ENCODE assay signal across 19 mouse cellular contexts in the genomic region with DNA sequence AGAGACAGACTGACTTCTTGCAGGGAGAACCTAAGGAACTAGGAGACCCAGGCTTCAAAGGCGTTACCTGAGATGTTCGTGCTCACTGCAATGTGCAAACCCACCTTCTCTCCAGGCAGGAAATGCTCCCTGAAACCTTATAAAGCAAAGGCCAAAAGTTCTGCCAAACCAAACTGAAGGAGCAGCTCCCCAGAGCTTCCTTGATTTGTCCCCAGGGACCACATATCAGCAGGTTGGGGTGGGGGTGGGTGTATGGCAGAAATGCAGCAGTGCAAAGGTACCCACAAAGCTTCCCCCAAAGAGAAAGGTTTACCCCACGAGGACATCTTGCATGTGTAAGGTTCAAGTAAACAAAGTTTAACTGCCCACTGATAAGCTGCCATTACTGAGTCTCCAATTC.
DNase-seq lines count a peak whose midpoint lies in the region; ATAC-seq and TF ChIP-seq lines count a peak whose summit lies in the region.
"Had no signal": no experiment of that assay in that cellular context is flagged by ENCODE, and none has a peak within 500 bp of the region (broad histone marks: within the 10 kb centered on the region; RNA-seq: fewer than 3 reads in every experiment).

No protein-coding gene starts in this region.

- H3K36me3 ChIP-seq in liver, postnatal 0 days (replicated peaks; ENCODE audit: insufficient read depth, low read length): no peaks in the 10 kb centered on the region
- no peaks in the 10 kb centered on the region for H3K36me3 ChIP-seq in liver, embryonic 11.5 days (ENCODE audit: control insufficient read depth, insufficient read depth, low read length)
- H3K36me3 ChIP-seq in embryonic facial prominence, embryonic 10.5 days (replicated peaks): no peaks in the 10 kb centered on the region
- no peaks in the 10 kb centered on the region for H3K36me3 ChIP-seq in stomach, embryonic 16.5 days (ENCODE audit: control insufficient read depth, insufficient read depth, low read length)
- H3K36me3 ChIP-seq: heart, embryonic 15.5 days; kidney, embryonic 15.5 days; limb, embryonic 13.5 days had no signal

- H3K27ac ChIP-seq in gastrocnemius, adult 2 months: peak overlapping the region; percentile 65; the same call in 1 of the 2 replicates
- peak overlapping the region; percentile 39; the same call in 1 of the 2 replicates for H3K27ac ChIP-seq in liver, postnatal 0 days (ENCODE audit: low read depth)
- H3K27ac ChIP-seq in liver, embryonic 11.5 days (ENCODE audit: low read depth, low read length): no peak overlapping the region
- peak overlapping the region; percentile 35; the same call in 1 of the 2 replicates for H3K27ac ChIP-seq in embryonic facial prominence, embryonic 10.5 days (replicated peaks)
- peak overlapping the region; percentile 73 for H3K27ac ChIP-seq in stomach, embryonic 16.5 days (ENCODE audit: low read length)
- H3K27ac ChIP-seq: heart, adult 2 months; heart, embryonic 15.5 days; hindbrain, embryonic 14.5 days; limb, embryonic 13.5 days had no signal

- H3K4me3 ChIP-seq in gastrocnemius, adult 2 months: no peak overlapping the region
- H3K4me3 ChIP-seq in liver, postnatal 0 days (ENCODE audit: low read depth, low read length): no peak overlapping the region
- no peak overlapping the region for H3K4me3 ChIP-seq in liver, embryonic 11.5 days (ENCODE audit: low read depth, low read length)
- no peak overlapping the region for H3K4me3 ChIP-seq in embryonic facial prominence, embryonic 10.5 days
- H3K4me3 ChIP-seq in stomach, embryonic 16.5 days (replicated peaks; ENCODE audit: low read length): no peak overlapping the region
- H3K4me3 ChIP-seq: heart, adult 2 months; heart, embryonic 15.5 days; kidney, embryonic 15.5 days; limb, embryonic 13.5 days had no signal

- H3K4me2 ChIP-seq in liver, postnatal 0 days (ENCODE audit: low read depth, low read length): peak overlapping the region; percentile 43
- H3K4me2 ChIP-seq in liver, embryonic 11.5 days: no peak overlapping the region
- H3K4me2 ChIP-seq in stomach, embryonic 16.5 days (ENCODE audit: low read depth, low read length): 0 out of 2 replicates have a peak overlapping the region, but pooled peaks have one; percentile 13
- H3K4me2 ChIP-seq: heart, embryonic 15.5 days; hindbrain, embryonic 14.5 days; kidney, embryonic 15.5 days; limb, embryonic 13.5 days; midbrain, embryonic 11.5 days had no signal

- 43% methylated on average over 3 of the region's 3 CpGs for WGBS in liver, postnatal 0 days (ENCODE audit: insufficient replicate concordance)
- WGBS in liver, embryonic 11.5 days: 37% methylated on average over 3 of the region's 3 CpGs
- 50% methylated on average over 3 of the region's 3 CpGs for WGBS in embryonic facial prominence, embryonic 10.5 days
- 34% methylated on average over 3 of the region's 3 CpGs for WGBS in stomach, embryonic 16.5 days

- no peak for DNase-seq in gastrocnemius, adult 2 months
- DNase-seq in gastrocnemius, adult 8-10 months (ENCODE audit: low spot score in 2 of 2): no peak
- DNase-seq in liver, postnatal 0 days: no peak
- no peak for DNase-seq in liver, embryonic 11.5 days (ENCODE audit: low spot score)
- DNase-seq in embryonic facial prominence, embryonic 10.5 days (ENCODE audit: low spot score): no peak
- DNase-seq in left cerebral cortex, adult 8-10 months (ENCODE audit: low spot score in 2 of 2): no peak
- no peak for DNase-seq in embryo, embryonic 9.5 days (ENCODE audit: extremely low spot score)
- DNase-seq: adrenal gland, postnatal 36 days; cerebellum, adult 18-20 months; cerebellum, postnatal 25 days; gastrocnemius, postnatal 14 days; thymus, postnatal 14 days had no signal

- H3K4me1 ChIP-seq in liver, postnatal 0 days (ENCODE audit: insufficient read depth): peaks cover 10% of the 10 kb centered on the region
- peaks cover 11% of the 10 kb centered on the region for H3K4me1 ChIP-seq in liver, embryonic 11.5 days (replicated peaks; ENCODE audit: control insufficient read depth, insufficient read depth, low read length)
- peaks cover 39% of the 10 kb centered on the region for H3K4me1 ChIP-seq in embryonic facial prominence, embryonic 10.5 days
- H3K4me1 ChIP-seq in stomach, embryonic 16.5 days (ENCODE audit: control insufficient read depth, insufficient read depth, low read length): peaks cover 25% of the 10 kb centered on the region

- H3K27me3 ChIP-seq in liver, postnatal 0 days (ENCODE audit: insufficient read depth, low read length): no peaks in the 10 kb centered on the region
- H3K27me3 ChIP-seq in liver, embryonic 11.5 days (replicated peaks; ENCODE audit: control insufficient read depth, insufficient read depth, low read length): no peaks in the 10 kb centered on the region
- no peaks in the 10 kb centered on the region for H3K27me3 ChIP-seq in embryonic facial prominence, embryonic 10.5 days (replicated peaks; ENCODE audit: low read depth, poor library complexity, severe bottlenecking)
- H3K27me3 ChIP-seq in stomach, embryonic 16.5 days (ENCODE audit: control insufficient read depth, insufficient read depth, low read length): no peaks in the 10 kb centered on the region
- H3K27me3 ChIP-seq: heart, embryonic 15.5 days had no signal

- no peak for TF ChIP-seq EP300 in liver, postnatal 0 days (IDR thresholded peaks at IDR 0.05; ENCODE audit: low read depth)

- H3K9ac ChIP-seq in liver, postnatal 0 days (replicated peaks): peak overlapping the region; percentile 36; the same call in 1 of the 2 replicates
- H3K9ac ChIP-seq in liver, embryonic 11.5 days (ENCODE audit: low read depth, low read length): no peak overlapping the region
- peak overlapping the region; percentile 26; the same call in 1 of the 2 replicates for H3K9ac ChIP-seq in stomach, embryonic 16.5 days (ENCODE audit: low read length)
- H3K9ac ChIP-seq: heart, embryonic 15.5 days; hindbrain, embryonic 14.5 days; kidney, embryonic 15.5 days; limb, embryonic 13.5 days had no signal

- intact Hi-C loops in gastrocnemius, adult 2 months (cut with DNase I): no loop called here

- TF ChIP-seq CTCF in gastrocnemius, adult 2 months (IDR thresholded peaks at IDR 0.05): no peak
- TF ChIP-seq CTCF in liver, postnatal 0 days (IDR thresholded peaks at IDR 0.05; ENCODE audit: low read depth): no peak

- no peaks in the 10 kb centered on the region for H3K9me3 ChIP-seq in liver, postnatal 0 days (ENCODE audit: low read length)
- no peaks in the 10 kb centered on the region for H3K9me3 ChIP-seq in liver, embryonic 11.5 days (ENCODE audit: control insufficient read depth, low read length)
- H3K9me3 ChIP-seq in embryonic facial prominence, embryonic 10.5 days: no peaks in the 10 kb centered on the region
- no peaks in the 10 kb centered on the region for H3K9me3 ChIP-seq in stomach, embryonic 16.5 days (replicated peaks; ENCODE audit: control insufficient read depth, low read length)
- H3K9me3 ChIP-seq: heart, embryonic 15.5 days; kidney, embryonic 15.5 days; limb, embryonic 13.5 days had no signal

- no peak for ATAC-seq in liver, postnatal 0 days
- no peak for ATAC-seq in liver, embryonic 11.5 days (replicated peaks; ENCODE audit: low FRiP score)
- no peak for ATAC-seq in stomach, embryonic 16.5 days (ENCODE audit: insufficient read depth, low FRiP score)
